Mouse (Mus musculus) stomach, postnatal 0 days (tissue): ENCODE measurements around the gene Ctcf.

Experiments used
- CTCF ChIP-seq: IDR thresholded peaks from 2 replicates; pipeline ENCODE4 v1.5.1; 2016; ENCODE audit warnings: antibody characterized with exemption, low read depth, mild to moderate bottlenecking, moderate library complexity
- EP300 ChIP-seq: optimal IDR thresholded peaks from 2 replicates; pipeline ENCODE3; 2016; ENCODE audit warnings: antibody characterized with exemption

GRCm38 (mm10) chr8:105593859-105594258 lies 42.5 kb upstream of the Ctcf start:
- no peak for TF ChIP-seq CTCF
- no peak for TF ChIP-seq EP300
